Mouse (Mus musculus): ENCODE measurements around the gene Zfp697.
"Not testable (repeated sequence)": the region's sequence is repeated elsewhere in the genome, so short reads cannot be mapped to it uniquely, and the experiment has no call there.

Gene Zfp697

GRCm38 (mm10) chr3:98630152-98630551, 247.9 kb downstream of the Zfp697 start, which contains the start of gene Hsd3b5:
Gene Hsd3b5, minus strand, starts transcription at chr3:98630252.
- no peak for DNase-seq (ENCODE audit: low spot score)

GRCm38 (mm10) chr3:98635145-98635544, 252.9 kb downstream of the Zfp697 start:
- DNase-seq (ENCODE audit: low spot score): no peak

- no peak for DNase-seq (ENCODE audit: low spot score)
These were observed 298.5 kb downstream of the Zfp697 start for GRCm38 (mm10) chr3:98680786-98681185.

- no peak for DNase-seq (ENCODE audit: low spot score)
These were observed 300.1 kb downstream of the Zfp697 start for GRCm38 (mm10) chr3:98682401-98682800.

- no peak for DNase-seq (ENCODE audit: low spot score)
These were observed 338.5 kb downstream of the Zfp697 start for GRCm38 (mm10) chr3:98720740-98721139.

- no peak for DNase-seq (ENCODE audit: low spot score)
These were observed 342.1 kb downstream of the Zfp697 start, which contains the start of gene Hsd3b2 for GRCm38 (mm10) chr3:98724376-98724775. Gene Hsd3b2, minus strand, starts transcription at chr3:98724543.

GRCm38 (mm10) chr3:98726281-98726680, 344.0 kb downstream of the Zfp697 start:
- DNase-seq (ENCODE audit: low spot score): no peak

- DNase-seq (ENCODE audit: low spot score): no peak
These were observed 351.5 kb downstream of the Zfp697 start for GRCm38 (mm10) chr3:98733724-98734123.

- DNase-seq (ENCODE audit: low spot score): no peak
These were observed 352.1 kb downstream of the Zfp697 start for GRCm38 (mm10) chr3:98734340-98734739.

- DNase-seq (ENCODE audit: low spot score): not testable (repeated sequence)
These were observed 358.8 kb downstream of the Zfp697 start for GRCm38 (mm10) chr3:98741043-98741442.

- DNase-seq (ENCODE audit: low spot score): no peak
These were observed 369.9 kb downstream of the Zfp697 start for GRCm38 (mm10) chr3:98752171-98752570.

GRCm38 (mm10) chr3:98756836-98757235, 374.6 kb downstream of the Zfp697 start:
- DNase-seq (ENCODE audit: low spot score): no peak

GRCm38 (mm10) chr3:98764155-98764554, 381.9 kb downstream of the Zfp697 start:
- DNase-seq (ENCODE audit: low spot score): no peak

- no peak for DNase-seq (ENCODE audit: low spot score)
These were observed 398.7 kb downstream of the Zfp697 start for GRCm38 (mm10) chr3:98780921-98781320.

GRCm38 (mm10) chr3:98782181-98782868, 400.1 kb downstream of the Zfp697 start:
- no peak for DNase-seq (ENCODE audit: low spot score)

GRCm38 (mm10) chr3:98786551-98786950, 404.3 kb downstream of the Zfp697 start:
- no peak for DNase-seq (ENCODE audit: low spot score)
